Mouse (Mus musculus) MEL (cell line): Measurements from ENCODE around the gene Col8a1. TPM values are rescaled to one million over a fixed set of nuclear protein-coding genes. Genes with fewer than 3 reads are reported as not detected.

ENCODE experiments used
- DNase-seq: peaks from one replicate; pipeline ENCODE4 v3.0.0; 2011; ENCODE audit warnings: low read depth, low spot score
- H3K27ac ChIP-seq: 2 replicates; pipeline ENCODE4 v1.5.1; 2012; ENCODE audit warnings: low read depth, mild to moderate bottlenecking, control low read depth, low read length, moderate library complexity; ENCODE audit not compliant: control insufficient read depth
- H3K27me3 ChIP-seq, 2 experiments: fragments of 150-350 bp in 1 of 2; sonication (generic) in 1 of 2; 2 replicates each; pipeline ENCODE4 v1.6.1; 2012; ENCODE audit warnings: low read length in 2 of 2, mild to moderate bottlenecking in 2 of 2, improper control_type of control experiment in 1 of 2, moderate library complexity in 1 of 2; ENCODE audit not compliant: insufficient read depth in 2 of 2, control insufficient read depth in 1 of 2
- H3K36me3 ChIP-seq, 2 experiments: 2 replicates each; pipeline ENCODE4 v1.6.1; 2012 to 2014; ENCODE audit warnings: low read length in 2 of 2, improper control_type of control experiment in 1 of 2, inconsistent platforms in 1 of 2, mild to moderate bottlenecking in 1 of 2; ENCODE audit not compliant: insufficient read depth in 2 of 2, control insufficient read depth in 1 of 2
- H3K4me1 ChIP-seq, 2 experiments: fragments of 150-350 bp in 1 of 2; sonication (generic) in 1 of 2; 2 replicates each; pipeline ENCODE4 v1.6.1; 2012; ENCODE audit warnings: low read length in 2 of 2, improper control_type of control experiment in 1 of 2, mild to moderate bottlenecking in 1 of 2; ENCODE audit not compliant: insufficient read depth in 2 of 2, control insufficient read depth in 1 of 2
- H3K4me3 ChIP-seq, 2 experiments: fragments of 150-350 bp in 1 of 2; sonication (generic) in 1 of 2; 2 replicates each; pipeline ENCODE4 v1.5.1; 2012; ENCODE audit warnings: low read depth in 2 of 2, low read length in 2 of 2, mild to moderate bottlenecking in 2 of 2, moderate library complexity in 2 of 2, control low read depth in 1 of 2, improper control_type of control experiment in 1 of 2; ENCODE audit not compliant: control insufficient read depth in 1 of 2, insufficient read depth in 1 of 2
- H3K79me2 ChIP-seq: 2 replicates; pipeline ENCODE4 v1.6.1; 2012; ENCODE audit warnings: mild to moderate bottlenecking, low read length, moderate library complexity; ENCODE audit not compliant: control insufficient read depth, poor library complexity, insufficient read depth
- H3K9ac ChIP-seq: 2 replicates; pipeline ENCODE4 v1.6.1; 2012; ENCODE audit warnings: low read depth, mild to moderate bottlenecking, control low read depth, low read length, moderate library complexity; ENCODE audit not compliant: control insufficient read depth, poor library complexity, severe bottlenecking
- H3K9me3 ChIP-seq: fragments of 150-350 bp; sonication (generic); replicated peaks from 2 replicates; pipeline ENCODE4 v1.6.1; 2012; ENCODE audit warnings: mild to moderate bottlenecking, low read length, improper control_type of control experiment, moderate library complexity; ENCODE audit not compliant: insufficient read depth
- CTCF ChIP-seq, 3 experiments: IDR thresholded peaks in 2 of 3; conservative IDR thresholded peaks in 1 of 3; 2 replicates each; pipeline ENCODE4 v1.5.1; 2011 to 2012; ENCODE audit warnings: low read length in 3 of 3, low read depth in 2 of 3, mild to moderate bottlenecking in 2 of 3, improper control_type of control experiment in 1 of 3, inconsistent platforms in 1 of 3, mixed read lengths in 1 of 3, moderate library complexity in 1 of 3; ENCODE audit not compliant: control insufficient read depth in 1 of 3, insufficient read depth in 1 of 3, poor library complexity in 1 of 3, severe bottlenecking in 1 of 3
- GABPA ChIP-seq: IDR thresholded peaks from 2 replicates; pipeline ENCODE4 v1.6.1; 2012; ENCODE audit warnings: low read depth, mild to moderate bottlenecking, inconsistent platforms, low read length, improper control_type of control experiment, moderate library complexity
- HCFC1 ChIP-seq: IDR thresholded peaks from 2 replicates; pipeline ENCODE4 v1.6.1; 2012; ENCODE audit warnings: low read depth, mild to moderate bottlenecking, inconsistent platforms, low read length, improper control_type of control experiment, moderate library complexity
- MAFK ChIP-seq: IDR thresholded peaks from 2 replicates; pipeline ENCODE4 v1.6.1; 2011; ENCODE audit warnings: low read depth, mild to moderate bottlenecking, low read length, improper control_type of control experiment, borderline replicate concordance
- RAD21 ChIP-seq: IDR thresholded peaks from 2 replicates; pipeline ENCODE4 v1.6.1; 2011; ENCODE audit warnings: mild to moderate bottlenecking, low read depth, low read length, improper control_type of control experiment
- SMC3 ChIP-seq: IDR thresholded peaks from 2 replicates; pipeline ENCODE4 v1.6.1; 2011; ENCODE audit warnings: low read depth, low read length, improper control_type of control experiment
- USF2 ChIP-seq, 2 experiments: IDR thresholded peaks; 2 replicates each; pipeline ENCODE4 v1.6.1; 2011 to 2012; ENCODE audit warnings: improper control_type of control experiment in 2 of 2, low read length in 2 of 2, borderline replicate concordance in 1 of 2, inconsistent platforms in 1 of 2, low read depth in 1 of 2, mild to moderate bottlenecking in 1 of 2; ENCODE audit not compliant: insufficient read depth in 1 of 2
- ZC3H11A ChIP-seq: IDR thresholded peaks from 2 replicates; pipeline ENCODE4 v1.6.1; 2012; ENCODE audit warnings: low read depth, mild to moderate bottlenecking, inconsistent platforms, low read length, improper control_type of control experiment
- ZKSCAN1 ChIP-seq: IDR thresholded peaks from 2 replicates; pipeline ENCODE4 v1.6.1; 2012; ENCODE audit warnings: low read depth, mild to moderate bottlenecking, inconsistent platforms, low read length, improper control_type of control experiment, moderate library complexity
- ZMIZ1 ChIP-seq: IDR thresholded peaks from 2 replicates; pipeline ENCODE4 v1.6.1; 2012; ENCODE audit warnings: low read depth, mild to moderate bottlenecking, inconsistent platforms, low read length, improper control_type of control experiment, moderate library complexity
- polyA plus RNA-seq, 2 experiments: library from polyadenylated mRNA; stranded (reverse) in 1 of 2; unstranded in 1 of 2; fragments of >175 nt in 1 of 2; fragments of >200 nt in 1 of 2; gene quantifications; 2 replicates each; pipeline versions ENCODE4 v1.2.1 to v1.2.4; 2012; ENCODE audit warnings: low replicate concordance in 2 of 2, low read depth in 1 of 2; ENCODE audit not compliant: insufficient read length in 2 of 2, insufficient read depth in 1 of 2, missing spikeins in 1 of 2
- total RNA-seq: library from RNA; depleted of rRNA; stranded (reverse); fragments of 300-350 nt; gene quantifications from 2 replicates; pipeline ENCODE4 v1.2.3, GENCODE M21; 2012; rRNA removed

The Col8a1 gene
- total and polyA plus RNA-seq, 3 experiments, result not detected

- Histone ChIP-seq H3K4me3 (no peak overlapping the region), H3K9ac (no peak overlapping the region), H3K36me3 (peaks cover 0 to 6% of the 10 kb centered on the region in 2 experiments; a peak in 2 of 4 replicates), H3K27ac (no peak overlapping the region), H3K9me3 (no peaks in the 10 kb centered on the region), H3K27me3 (no peaks in the 10 kb centered on the region), H3K79me2 (peaks cover 23% of the 10 kb centered on the region), H3K4me1 (peaks cover 3 to 5% of the 10 kb centered on the region in 2 experiments; a peak in 3 of 4 replicates)
- DNase-seq, result no peak
- TF ChIP-seq MAFK, result no peak
- no peak for TF ChIP-seq USF2 (IDR thresholded peaks at IDR 0.05; ENCODE audit: borderline replicate concordance in 1 of 2, insufficient read depth in 1 of 2, low read depth in 1 of 2, low read length in 2 of 2)
- no peak for TF ChIP-seq GABPA
- TF ChIP-seq HCFC1, result no peak
Measured at GRCm38 (mm10) chr16:57580041-57580440, 174.5 kb downstream of the Col8a1 start.

- Histone ChIP-seq H3K4me1 (no peaks in the 10 kb centered on the region), H3K36me3 (no peaks in the 10 kb centered on the region), H3K9me3 (no peaks in the 10 kb centered on the region), H3K79me2 (peaks cover 10% of the 10 kb centered on the region), H3K9ac (no peak overlapping the region), H3K27me3 (no peaks in the 10 kb centered on the region), H3K27ac (no peak overlapping the region), H3K4me3 (no peak overlapping the region)
- TF ChIP-seq ZKSCAN1 (no peak), ZMIZ1 (no peak), CTCF (IDR thresholded peaks at IDR 0.05 in 2 of 3, conservative IDR thresholded peaks at IDR 0.05 in 1 of 3; ENCODE audit: control insufficient read depth in 1 of 3, insufficient read depth in 1 of 3, low read depth in 2 of 3, low read length in 3 of 3, poor library complexity in 1 of 3, severe bottlenecking in 1 of 3) (peak in 2 of 3 experiments; percentile 7 to 63; a peak in 2 of 6 replicates), RAD21 (peak; percentile 68), ZC3H11A (peak; percentile 42), USF2 (IDR thresholded peaks at IDR 0.05; ENCODE audit: borderline replicate concordance in 1 of 2, insufficient read depth in 1 of 2, low read depth in 1 of 2, low read length in 2 of 2) (no peak), SMC3 (peak; percentile 50)
- peak; percentile 40 for DNase-seq
Measured at GRCm38 (mm10) chr16:57577519-57577918, 177.0 kb downstream of the Col8a1 start.

- Histone ChIP-seq H3K4me3 (no peak overlapping the region), H3K9ac (no peak overlapping the region), H3K27ac (no peak overlapping the region), H3K9me3 (no peaks in the 10 kb centered on the region), H3K79me2 (peaks cover 18% of the 10 kb centered on the region), H3K27me3 (no peaks in the 10 kb centered on the region), H3K36me3 (no peaks in the 10 kb centered on the region; a peak in 1 of 4 replicates), H3K4me1 (no peaks in the 10 kb centered on the region; a peak in 1 of 4 replicates)
- DNase-seq, result no peak
- TF ChIP-seq HCFC1, result no peak
Measured at GRCm38 (mm10) chr16:57575764-57576388, 178.7 kb downstream of the Col8a1 start.

Other genes with a start within 250 kb of the Col8a1 start
- 75.4 and 80.9 TPM in 2 replicates for gene Cmss1, start 147.9 kb downstream of the Col8a1 start, total RNA-seq
- gene Cmss1, start 147.9 kb downstream of the Col8a1 start, polyA plus RNA-seq, result 10 to 100 TPM in 1 of 2 experiments, not detected in 1; 94.7 TPM